Mouse (Mus musculus): ENCODE measurements at regions not wholly inside any gene's neighbourhood (a gene's known extent, or its start where the extent isn't known, plus 50 kb on each side); places are given as distances from the start of the nearest gene placed in this dataset.

DNA sequence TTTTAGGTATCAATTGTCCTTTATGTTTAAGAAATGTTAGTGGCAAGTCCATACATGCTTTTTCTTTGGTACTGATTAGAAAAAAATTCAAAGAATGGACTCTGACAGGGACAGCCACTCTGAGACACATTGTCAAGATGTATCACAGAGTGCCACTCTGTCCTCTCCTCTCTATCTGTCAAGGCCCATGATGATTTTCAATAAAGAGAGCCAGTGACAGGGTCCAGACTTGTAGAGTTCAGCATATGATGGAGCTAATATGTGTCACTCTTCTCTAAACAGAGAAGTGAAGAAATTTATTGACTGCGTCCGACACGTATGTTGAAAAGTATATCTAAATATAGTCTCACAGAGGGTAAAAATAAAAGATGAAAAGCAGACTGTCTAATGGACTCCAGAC lies 672.2 kb upstream of the 4930452B06Rik start:
- Histone ChIP-seq H3K9ac (no peak overlapping the region), H3K27ac (replicated peaks) (no peak overlapping the region), H3K36me3 (no peaks in the 10 kb centered on the region), H3K4me3 (replicated peaks) (no peak overlapping the region), H3K4me2 (replicated peaks) (no peak overlapping the region), H3K27me3 (no peaks in the 10 kb centered on the region), H3K9me3 (replicated peaks) (no peaks in the 10 kb centered on the region), H3K4me1 (no peaks in the 10 kb centered on the region)
- WGBS, result 46% methylated on average over 3 of the region's 3 CpGs
- ATAC-seq (ENCODE audit: insufficient number of reproducible peaks, low FRiP score, low TSS enrichment, low read depth), result no peak

- no peaks in the 10 kb centered on the region for H3K27me3 ChIP-seq
These were observed 671.1 kb upstream of the 4930452B06Rik start for GRCm38 (mm10) chr14:9337107-9337506.

GRCm38 (mm10) chr14:9331593-9331992 lies 665.6 kb upstream of the 4930452B06Rik start:
- Histone ChIP-seq H3K27me3 (no peaks in the 10 kb centered on the region), H3K4me1 (no peaks in the 10 kb centered on the region), H3K4me2 (replicated peaks) (no peak overlapping the region), H3K36me3 (no peaks in the 10 kb centered on the region), H3K27ac (replicated peaks) (no peak overlapping the region), H3K9ac (no peak overlapping the region), H3K4me3 (replicated peaks) (no peak overlapping the region), H3K9me3 (replicated peaks) (no peaks in the 10 kb centered on the region)
- 30% methylated on average over 3 of the region's 3 CpGs for WGBS
- no peak for ATAC-seq (ENCODE audit: insufficient number of reproducible peaks, low FRiP score, low TSS enrichment, low read depth)

More at GRCm38 (mm10) chr14:9337107-9337506, 671.1 kb upstream of the 4930452B06Rik start:
- H3K9me3 ChIP-seq (replicated peaks), result no peaks in the 10 kb centered on the region
- no peak overlapping the region for H3K27ac ChIP-seq (replicated peaks)
- no peaks in the 10 kb centered on the region for H3K4me1 ChIP-seq
- WGBS, result 78% methylated on average over 3 of the region's 3 CpGs
- no peak overlapping the region for H3K4me2 ChIP-seq (replicated peaks)
- H3K4me3 ChIP-seq (replicated peaks), result no peak overlapping the region
- ATAC-seq (ENCODE audit: insufficient number of reproducible peaks, low FRiP score, low TSS enrichment, low read depth), result no peak
- H3K9ac ChIP-seq, result no peak overlapping the region
- H3K36me3 ChIP-seq, result no peaks in the 10 kb centered on the region

GRCm38 (mm10) chr14:9330767-9331166 lies 664.7 kb upstream of the 4930452B06Rik start:
- Histone ChIP-seq H3K4me1 (no peaks in the 10 kb centered on the region), H3K9ac (no peak overlapping the region), H3K4me3 (replicated peaks) (no peak overlapping the region), H3K36me3 (no peaks in the 10 kb centered on the region), H3K9me3 (replicated peaks) (no peaks in the 10 kb centered on the region), H3K27me3 (no peaks in the 10 kb centered on the region), H3K27ac (replicated peaks) (no peak overlapping the region), H3K4me2 (replicated peaks) (no peak overlapping the region)
- ATAC-seq (ENCODE audit: insufficient number of reproducible peaks, low FRiP score, low TSS enrichment, low read depth), result no peak

DNA sequence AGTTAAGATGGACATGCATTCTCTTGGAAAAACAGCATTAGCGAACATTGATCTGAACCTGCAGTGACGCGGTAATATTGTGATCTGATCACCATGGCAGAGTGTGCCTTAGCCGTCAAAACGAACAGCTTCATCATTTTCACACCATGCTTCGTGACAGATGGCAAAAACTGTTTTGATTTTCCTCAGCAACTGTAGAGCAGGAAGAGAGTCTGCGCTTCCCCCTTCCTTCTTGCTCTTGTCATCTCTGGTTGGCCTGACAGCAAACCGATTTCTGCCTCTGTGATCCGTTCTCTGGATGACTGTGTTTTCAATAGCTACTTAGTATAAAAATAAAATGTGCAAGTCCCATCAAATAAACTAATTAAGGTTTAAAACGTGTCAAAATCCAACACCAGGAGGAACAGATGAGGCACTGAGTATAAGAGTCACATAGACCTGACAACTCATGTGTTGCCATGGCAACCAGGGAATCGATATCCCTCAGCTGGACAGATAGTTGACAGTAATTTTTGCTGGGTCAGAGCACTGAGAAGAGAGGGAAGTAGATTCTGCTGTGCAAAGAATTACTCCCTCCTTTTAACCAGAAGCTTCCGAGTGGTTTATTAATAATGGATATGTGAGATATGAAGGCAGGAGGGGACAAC lies 663.9 kb upstream of the 4930452B06Rik start:
- no peak for ATAC-seq (ENCODE audit: insufficient number of reproducible peaks, low FRiP score, low TSS enrichment, low read depth)
- 79% methylated on average over 12 of the region's 12 CpGs for WGBS

DNA sequence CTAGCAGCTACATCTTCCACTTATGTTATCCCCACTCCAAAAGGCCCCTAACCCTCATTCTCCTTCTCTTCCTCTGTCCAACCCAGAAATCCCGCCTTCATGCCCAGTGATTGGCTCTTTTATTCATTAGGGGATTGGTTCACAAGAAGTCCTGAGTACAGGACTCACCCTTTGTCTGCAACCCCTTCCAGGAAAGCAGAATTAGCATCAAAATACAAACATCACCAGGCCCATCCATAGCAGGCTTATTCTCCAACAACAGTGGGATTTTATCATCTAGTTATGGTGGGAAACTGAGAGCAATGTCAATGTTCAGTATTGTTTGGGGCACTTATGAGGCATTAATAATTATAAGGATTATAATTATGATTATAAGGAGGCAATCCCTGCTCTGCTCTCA lies 661.3 kb upstream of the 4930452B06Rik start:
- Histone ChIP-seq H3K4me1 (no peaks in the 10 kb centered on the region), H3K9me3 (replicated peaks) (no peaks in the 10 kb centered on the region), H3K27me3 (no peaks in the 10 kb centered on the region), H3K4me2 (replicated peaks) (no peak overlapping the region), H3K36me3 (no peaks in the 10 kb centered on the region), H3K4me3 (replicated peaks) (no peak overlapping the region), H3K9ac (no peak overlapping the region), H3K27ac (replicated peaks) (no peak overlapping the region)
- ATAC-seq (ENCODE audit: insufficient number of reproducible peaks, low FRiP score, low TSS enrichment, low read depth), result no peak
- 81% methylated on average over 1 of the region's 1 CpGs for WGBS

More for the DNA sequence above, 663.9 kb upstream of the 4930452B06Rik start:
- H3K9me3 ChIP-seq (replicated peaks), result no peaks in the 10 kb centered on the region
- no peaks in the 10 kb centered on the region for H3K36me3 ChIP-seq
- no peak overlapping the region for H3K4me3 ChIP-seq (replicated peaks)
- H3K4me1 ChIP-seq, result no peaks in the 10 kb centered on the region
- H3K27me3 ChIP-seq, result no peaks in the 10 kb centered on the region
- H3K27ac ChIP-seq (replicated peaks), result no peak overlapping the region
- H3K4me2 ChIP-seq (replicated peaks), result no peak overlapping the region
- no peak overlapping the region for H3K9ac ChIP-seq

- Histone ChIP-seq H3K4me2 (replicated peaks) (no peak overlapping the region), H3K27me3 (no peaks in the 10 kb centered on the region), H3K4me1 (no peaks in the 10 kb centered on the region), H3K36me3 (no peaks in the 10 kb centered on the region), H3K9ac (no peak overlapping the region), H3K4me3 (replicated peaks) (no peak overlapping the region), H3K9me3 (replicated peaks) (no peaks in the 10 kb centered on the region), H3K27ac (replicated peaks) (0 out of 2 replicates have a peak overlapping the region, but pooled peaks have one; percentile 65)
- 19% methylated on average over 4 of the region's 4 CpGs for WGBS
- ATAC-seq (ENCODE audit: insufficient number of reproducible peaks, low FRiP score, low TSS enrichment, low read depth), result no peak; the same call in 1 of the 2 replicates
These were observed 653.8 kb upstream of the 4930452B06Rik start for GRCm38 (mm10) chr14:9319842-9320241.

GRCm38 (mm10) chr14:9318796-9319465 lies 652.9 kb upstream of the 4930452B06Rik start:
- Histone ChIP-seq H3K27me3 (no peaks in the 10 kb centered on the region), H3K36me3 (no peaks in the 10 kb centered on the region), H3K4me2 (replicated peaks) (no peak overlapping the region), H3K4me3 (replicated peaks) (no peak overlapping the region), H3K9me3 (replicated peaks) (no peaks in the 10 kb centered on the region), H3K4me1 (no peaks in the 10 kb centered on the region), H3K27ac (replicated peaks) (no peak overlapping the region), H3K9ac (no peak overlapping the region)
- no peak for ATAC-seq (ENCODE audit: insufficient number of reproducible peaks, low FRiP score, low TSS enrichment, low read depth)
- WGBS, result 84% methylated on average over 2 of the region's 2 CpGs

- Histone ChIP-seq H3K4me3 (replicated peaks) (no peak overlapping the region), H3K9ac (no peak overlapping the region), H3K4me2 (replicated peaks) (no peak overlapping the region), H3K27me3 (no peaks in the 10 kb centered on the region), H3K27ac (replicated peaks) (no peak overlapping the region), H3K36me3 (no peaks in the 10 kb centered on the region), H3K9me3 (replicated peaks) (no peaks in the 10 kb centered on the region), H3K4me1 (no peaks in the 10 kb centered on the region)
- ATAC-seq (ENCODE audit: insufficient number of reproducible peaks, low FRiP score, low TSS enrichment, low read depth), result no peak
- WGBS, result 30% methylated on average over 3 of the region's 3 CpGs
These were observed 649.2 kb upstream of the 4930452B06Rik start for GRCm38 (mm10) chr14:9315224-9315623.

DNA sequence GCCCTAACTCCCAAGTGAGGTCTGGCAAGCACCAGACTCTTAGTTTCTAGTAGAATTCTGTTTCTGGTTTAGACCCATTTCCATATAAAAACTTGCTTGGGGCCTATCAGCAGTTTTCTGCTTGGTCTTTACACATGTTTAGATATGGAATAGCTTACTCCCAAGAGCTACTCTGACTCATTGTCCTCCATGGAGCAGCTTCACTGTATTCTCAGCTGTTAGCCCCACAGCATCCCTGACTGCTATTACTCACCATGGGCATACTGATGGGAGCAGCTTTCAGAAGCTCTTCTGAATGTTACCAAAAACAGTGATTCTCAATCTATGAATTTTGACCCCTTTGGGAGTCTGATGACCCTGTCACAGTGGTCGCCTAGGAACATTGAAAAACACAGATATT lies 630.1 kb upstream of the 4930452B06Rik start:
- no peak for ATAC-seq (ENCODE audit: insufficient number of reproducible peaks, low FRiP score, low TSS enrichment, low read depth)
- Histone ChIP-seq H3K4me2 (replicated peaks) (no peak overlapping the region), H3K36me3 (no peaks in the 10 kb centered on the region), H3K27ac (replicated peaks) (no peak overlapping the region), H3K9me3 (replicated peaks) (no peaks in the 10 kb centered on the region), H3K27me3 (no peaks in the 10 kb centered on the region), H3K9ac (no peak overlapping the region), H3K4me1 (no peaks in the 10 kb centered on the region), H3K4me3 (replicated peaks) (no peak overlapping the region)
- 86% methylated on average over 1 of the region's 1 CpGs for WGBS

DNA sequence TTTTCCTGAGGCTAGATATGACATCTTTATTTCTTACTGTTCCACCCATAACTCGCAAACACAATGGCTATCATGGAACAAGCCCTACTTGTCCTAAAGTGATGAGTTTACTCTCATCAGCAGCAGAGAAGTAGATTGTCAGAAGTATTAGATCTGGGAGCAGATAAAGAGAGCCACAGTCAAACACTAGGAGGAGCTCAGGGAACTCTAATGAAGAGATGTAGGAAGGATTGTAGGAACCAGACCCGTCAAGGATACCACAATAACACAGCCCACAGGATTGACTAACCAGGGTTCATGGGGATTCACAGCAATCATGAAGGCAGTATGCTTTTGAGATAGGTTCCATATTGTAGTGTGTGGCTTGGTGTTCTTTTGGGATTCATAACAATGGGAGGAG lies 628.5 kb upstream of the 4930452B06Rik start:
- H3K9ac ChIP-seq, result no peak overlapping the region
- no peak overlapping the region for H3K27ac ChIP-seq (replicated peaks)
- H3K9me3 ChIP-seq (replicated peaks), result no peaks in the 10 kb centered on the region
- ATAC-seq (ENCODE audit: insufficient number of reproducible peaks, low FRiP score, low TSS enrichment, low read depth), result no peak
- no peaks in the 10 kb centered on the region for H3K27me3 ChIP-seq
- WGBS, result 69% methylated on average over 2 of the region's 2 CpGs
- H3K4me3 ChIP-seq (replicated peaks), result no peak overlapping the region
- H3K36me3 ChIP-seq, result no peaks in the 10 kb centered on the region
- H3K4me2 ChIP-seq (replicated peaks), result no peak overlapping the region
- H3K4me1 ChIP-seq, result no peaks in the 10 kb centered on the region

DNA sequence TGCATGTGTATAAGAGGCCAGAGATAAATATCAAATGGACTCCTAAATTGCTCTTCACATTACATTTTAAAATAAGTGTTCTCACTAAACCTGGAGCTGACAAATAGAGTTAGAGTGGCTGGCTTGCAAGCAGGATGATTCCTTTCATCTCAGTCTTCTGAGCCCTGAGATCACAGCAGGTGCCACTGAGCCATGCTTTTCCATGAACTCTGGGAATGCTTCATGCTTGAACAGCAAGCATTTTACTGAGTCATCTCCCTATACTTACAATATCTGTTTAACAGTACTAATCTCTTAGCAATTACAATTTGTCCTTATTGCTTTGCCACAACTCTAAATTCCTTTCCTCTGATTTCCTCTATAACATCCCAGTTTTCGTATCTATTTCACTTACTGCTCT lies 622.1 kb upstream of the 4930452B06Rik start:
- no peak overlapping the region for H3K9ac ChIP-seq
- no peaks in the 10 kb centered on the region for H3K9me3 ChIP-seq (replicated peaks)
- no peaks in the 10 kb centered on the region for H3K4me1 ChIP-seq
- WGBS, result 80% methylated on average over 1 of the region's 1 CpGs
- H3K27me3 ChIP-seq, result no peaks in the 10 kb centered on the region
- ATAC-seq (ENCODE audit: insufficient number of reproducible peaks, low FRiP score, low TSS enrichment, low read depth), result no peak
- no peak overlapping the region for H3K27ac ChIP-seq (replicated peaks)
- no peak overlapping the region for H3K4me2 ChIP-seq (replicated peaks)
- H3K4me3 ChIP-seq (replicated peaks), result no peak overlapping the region
- H3K36me3 ChIP-seq, result no peaks in the 10 kb centered on the region

Measured in embryonic facial prominence, embryonic 15.5 days (tissue).